Mouse (Mus musculus) embryonic fibroblast, embryonic 13.5 days (primary cell): ENCODE measurements around the gene Zfp146.

Experiments
- CTCF ChIP-seq: IDR thresholded peaks from 2 replicates; pipeline ENCODE4 v1.5.1; 2011; ENCODE audit warnings: mild to moderate bottlenecking, control low read depth, low read length, moderate library complexity, borderline replicate concordance; ENCODE audit not compliant: insufficient read depth
- POLR2A ChIP-seq: IDR thresholded peaks from 2 replicates; pipeline ENCODE4 v1.6.1; 2011; ENCODE audit warnings: low read depth, mild to moderate bottlenecking, control low read depth, low read length, moderate library complexity

- TF ChIP-seq CTCF, result no peak
- no peak for TF ChIP-seq POLR2A
Observed at GRCm38 (mm10) chr7:30122188-30122530, 47.4 kb downstream of the Zfp146 start.
